Mouse (Mus musculus) myocyte (in vitro differentiated cells): Measurements from ENCODE around the gene Lrrc29.

Experiments used
- CEBPB ChIP-seq: IDR thresholded peaks from 2 replicates; pipeline ENCODE4 v1.6.1; 2011; ENCODE audit warnings: mild to moderate bottlenecking, moderate library complexity; ENCODE audit not compliant: poor library complexity, insufficient read depth, severe bottlenecking
- MAX ChIP-seq: IDR thresholded peaks from one replicate; pipeline ENCODE4 v1.6.1; 2011; ENCODE audit warnings: low read depth, mild to moderate bottlenecking, control low read depth
- MYOG ChIP-seq, 3 experiments: IDR thresholded peaks; one replicate each; pipeline ENCODE4 v1.6.1; 2011; ENCODE audit warnings: control low read depth in 2 of 3, low read depth in 2 of 3, mild to moderate bottlenecking in 2 of 3; ENCODE audit not compliant: insufficient read length in 2 of 3, control insufficient read depth in 1 of 3, insufficient read depth in 1 of 3
- POLR2A ChIP-seq: IDR thresholded peaks from one replicate; pipeline ENCODE4 v1.6.1; 2011; ENCODE audit warnings: low read depth, mild to moderate bottlenecking, control low read depth, moderate library complexity; ENCODE audit not compliant: insufficient read length
- POLR2AphosphoS2 ChIP-seq: IDR thresholded peaks from one replicate; pipeline ENCODE4 v1.6.1; 2011; ENCODE audit warnings: low read depth, control low read depth; ENCODE audit not compliant: insufficient read length
- REST ChIP-seq: IDR thresholded peaks from one replicate; pipeline ENCODE4 v1.6.1; 2011; ENCODE audit warnings: mild to moderate bottlenecking, control low read depth, moderate library complexity; ENCODE audit not compliant: insufficient read depth, insufficient read length
- SRF ChIP-seq: IDR thresholded peaks from one replicate; pipeline ENCODE4 v1.6.1; 2011; ENCODE audit warnings: low read depth; ENCODE audit not compliant: control insufficient read depth, insufficient read length
- TCF12 ChIP-seq: IDR thresholded peaks from one replicate; pipeline ENCODE4 v1.6.1; 2011; ENCODE audit warnings: mild to moderate bottlenecking, control low read depth; ENCODE audit not compliant: poor library complexity, insufficient read depth, severe bottlenecking
- USF1 ChIP-seq: IDR thresholded peaks from one replicate; pipeline ENCODE4 v1.6.1; 2011; ENCODE audit warnings: low read depth, mild to moderate bottlenecking, control low read depth, moderate library complexity

GRCm38 (mm10) chr8:105266775-105267174 lies 59.3 kb downstream of the Lrrc29 start:
- TF ChIP-seq TCF12, result no peak
- no peak for TF ChIP-seq POLR2A
- no peak for TF ChIP-seq CEBPB
- TF ChIP-seq MYOG (IDR thresholded peaks at IDR 0.05; ENCODE audit: control insufficient read depth in 1 of 3, insufficient read depth in 1 of 3, insufficient read length in 2 of 3, low read depth in 2 of 3), result no peak
- no peak for TF ChIP-seq POLR2AphosphoS2
- TF ChIP-seq USF1, result no peak
- no peak for TF ChIP-seq MAX
- no peak for TF ChIP-seq REST
- TF ChIP-seq SRF, result no peak
